Mouse (Mus musculus) lung, embryonic 14.5 days (tissue): ENCODE results near the gene Sidt2. TPM values are rescaled to one million over a fixed set of nuclear protein-coding genes. Genes with fewer than 3 reads are reported as not detected.

Source experiments
- ATAC-seq: fragments of 200-750 bp; cut with Nextera tagmentation; 2 replicates; pipeline ENCODE4 v1.8.0; 2017; ENCODE audit warnings: mild to moderate bottlenecking, moderate TSS enrichment, moderate library complexity; ENCODE audit not compliant: insufficient read depth
- DNase-seq: peaks from one replicate; pipeline ENCODE4 v3.0.0-alpha.2; 2015
- H3K27ac ChIP-seq: fragments of 300-500 bp; sonication (generic); 2 replicates; pipeline ENCODE4 v1.5.1; 2014; ENCODE audit warnings: low read depth, mild to moderate bottlenecking, moderate library complexity
- H3K27me3 ChIP-seq: fragments of 300-500 bp; sonication (generic); 2 replicates; pipeline ENCODE4 v1.6.1; 2014; ENCODE audit warnings: low read length, control low read depth; ENCODE audit not compliant: insufficient read depth
- H3K36me3 ChIP-seq: fragments of 300-500 bp; sonication (generic); 2 replicates; pipeline ENCODE4 v1.6.1; 2014; ENCODE audit warnings: control low read depth; ENCODE audit not compliant: insufficient read depth
- H3K4me1 ChIP-seq: fragments of 300-500 bp; sonication (generic); 2 replicates; pipeline ENCODE4 v1.6.1; 2014; ENCODE audit warnings: antibody characterized with exemption, control low read depth; ENCODE audit not compliant: insufficient read depth
- H3K4me2 ChIP-seq: fragments of 300-500 bp; sonication (generic); 2 replicates; pipeline ENCODE4 v1.6.1; 2014; ENCODE audit warnings: mild to moderate bottlenecking
- H3K4me3 ChIP-seq: fragments of 300-500 bp; sonication (generic); 2 replicates; pipeline ENCODE4 v1.5.1; 2014; ENCODE audit warnings: low read depth, low read length
- H3K9ac ChIP-seq: fragments of 300-500 bp; sonication (generic); 2 replicates; pipeline ENCODE4 v1.6.1; 2014
- H3K9me3 ChIP-seq: fragments of 300-500 bp; sonication (generic); 2 replicates; pipeline ENCODE4 v1.6.1; 2016; ENCODE audit warnings: low read depth, low read length, control low read depth
- CTCF ChIP-seq: IDR thresholded peaks from 2 replicates; pipeline ENCODE4 v1.5.1; 2016; ENCODE audit warnings: antibody characterized with exemption, low read depth
- WGBS: fragments of 180-500 bp; shearing (Covaris S2); extraction: QIAGEN DNeasy Blood & Tissue Kit; methylation state at CpG from one replicate; pipeline ENCODE4 v1.1.7; 2014; 5-methylcytosine and 5-hydroxymethylcytosine counted together
- microRNA-seq: library from miRNA; unstranded; fragments of <30 nt; microRNA quantifications from one replicate; pipeline ENCODE4, GENCODE M21; 2016; ENCODE audit warnings: borderline number of aligned reads
- polyA plus RNA-seq: library from polyadenylated mRNA; unstranded; fragments of >200 nt; fragmentation: Nextera tagmentation; extraction: Ambion mirVana; gene quantifications from 2 replicates; pipeline ENCODE4 v1.2.1, GENCODE M21; 2014

Gene Sidt2
- polyA plus RNA-seq, 1 experiment from 2014 or later = 34.3 TPM

GRCm38 (mm10) chr9:45911673-45912072 lies 43.4 kb downstream of the Sidt2 start:
- TF ChIP-seq CTCF = peak; percentile 73
- Histone ChIP-seq H3K9me3 (no peaks in the 10 kb centered on the region), H3K4me3 (no peak overlapping the region), H3K4me2 (no peak overlapping the region), H3K4me1 (peaks cover 4% of the 10 kb centered on the region; the same call in 1 of the 2 replicates), H3K27me3 (no peaks in the 10 kb centered on the region), H3K27ac (no peak overlapping the region), H3K9ac (no peak overlapping the region), H3K36me3 (peaks cover 65% of the 10 kb centered on the region)
- no peak for ATAC-seq
- WGBS = 49% methylated on average over 1 of the region's 1 CpGs
- DNase-seq = peak; percentile 70

- TF ChIP-seq CTCF = no peak
- DNase-seq = no peak
- Histone ChIP-seq H3K9ac (no peak overlapping the region), H3K27me3 (no peaks in the 10 kb centered on the region), H3K4me1 (peaks cover 4% of the 10 kb centered on the region; the same call in 1 of the 2 replicates), H3K4me2 (no peak overlapping the region), H3K9me3 (no peaks in the 10 kb centered on the region), H3K27ac (no peak overlapping the region), H3K36me3 (peaks cover 62% of the 10 kb centered on the region), H3K4me3 (no peak overlapping the region)
- WGBS = 80% methylated on average over 3 of the region's 3 CpGs
- no peak for ATAC-seq
These were observed 44.1 kb downstream of the Sidt2 start for GRCm38 (mm10) chr9:45910995-45911394.

- WGBS = 2% methylated on average over 19 of the region's 19 CpGs
- H3K36me3 ChIP-seq = peaks cover 43% of the 10 kb centered on the region
- peak overlapping the region; percentile 95 for H3K27ac ChIP-seq
- H3K4me2 ChIP-seq = peak overlapping the region; percentile 86
- H3K4me1 ChIP-seq = peaks cover 8% of the 10 kb centered on the region
- no peak for TF ChIP-seq CTCF
- H3K9ac ChIP-seq = peak overlapping the region; percentile 88
- DNase-seq (peak; percentile 22), ATAC-seq (peak; percentile 49)
- H3K27me3 ChIP-seq = no peaks in the 10 kb centered on the region
- peak overlapping the region; percentile 84 for H3K4me3 ChIP-seq
- no peaks in the 10 kb centered on the region for H3K9me3 ChIP-seq
These were observed 48.0 kb downstream of the Sidt2 start for GRCm38 (mm10) chr9:45907078-45907428.

- peak within 1 kb of the TSS; percentile 84 for H3K4me3 ChIP-seq
- WGBS = under 1% methylated on average over 79 of the region's 80 CpGs
These were observed 48.5 kb downstream of the Sidt2 start, which contains the start of the genes Pcsk7 and Rnf214 for GRCm38 (mm10) chr9:45906355-45907077. Gene Pcsk7 (plus strand): TSS chr9:45906497. Gene Rnf214 (minus strand): TSS chr9:45906911.

GRCm38 (mm10) chr9:45905811-45906237 lies 49.2 kb downstream of the Sidt2 start:
- Histone ChIP-seq H3K27ac (peak overlapping the region; percentile 95), H3K9me3 (no peaks in the 10 kb centered on the region), H3K9ac (peak overlapping the region; percentile 88), H3K36me3 (peaks cover 38% of the 10 kb centered on the region), H3K4me3 (peak overlapping the region; percentile 84), H3K4me2 (peak overlapping the region; percentile 86), H3K4me1 (peaks cover 8% of the 10 kb centered on the region), H3K27me3 (no peaks in the 10 kb centered on the region)
- ATAC-seq (peak; percentile 57), DNase-seq (peak; percentile 40)
- TF ChIP-seq CTCF = no peak
- WGBS = under 1% methylated on average over 24 of the region's 27 CpGs

More at GRCm38 (mm10) chr9:45906355-45907077, 48.5 kb downstream of the Sidt2 start, which contains the start of the genes Pcsk7 and Rnf214:
- TF ChIP-seq CTCF = peak; percentile 64
- Histone ChIP-seq H3K9ac (peak within 1 kb of the TSS; percentile 88), H3K9me3 (no peaks in the 10 kb centered on the region), H3K27me3 (no peaks in the 10 kb centered on the region), H3K27ac (peak within 1 kb of the TSS; percentile 95), H3K36me3 (peaks cover 43% of the 10 kb centered on the region), H3K4me1 (peaks cover 8% of the 10 kb centered on the region), H3K4me2 (peak within 1 kb of the TSS; percentile 86)
- ATAC-seq (peak; percentile 94), DNase-seq (peak; percentile 93)

- peaks cover 8% of the 10 kb centered on the region for H3K4me1 ChIP-seq
- WGBS = 55% methylated on average over 4 of the region's 4 CpGs
- no peak overlapping the region for H3K27ac ChIP-seq
- no peaks in the 10 kb centered on the region for H3K27me3 ChIP-seq
- ATAC-seq (no peak), DNase-seq (no peak)
- H3K4me2 ChIP-seq = peak overlapping the region; percentile 86
- peaks cover 32% of the 10 kb centered on the region for H3K36me3 ChIP-seq
- peak overlapping the region; percentile 88 for H3K9ac ChIP-seq
- H3K4me3 ChIP-seq = peak overlapping the region; percentile 84
- H3K9me3 ChIP-seq = no peaks in the 10 kb centered on the region
- TF ChIP-seq CTCF = no peak
These were observed 49.9 kb downstream of the Sidt2 start for GRCm38 (mm10) chr9:45905196-45905595.

GRCm38 (mm10) chr9:45893681-45894080 lies 61.4 kb downstream of the Sidt2 start:
- ATAC-seq (no peak), DNase-seq (no peak)
- Histone ChIP-seq H3K9me3 (no peaks in the 10 kb centered on the region), H3K4me3 (no peak overlapping the region), H3K36me3 (peaks cover 81% of the 10 kb centered on the region), H3K27ac (no peak overlapping the region), H3K4me1 (no peaks in the 10 kb centered on the region), H3K4me2 (no peak overlapping the region), H3K9ac (no peak overlapping the region), H3K27me3 (no peaks in the 10 kb centered on the region)
- TF ChIP-seq CTCF = no peak

Small RNA genes within 50 kb of the gene (microRNA-seq; reads per million reads assigned to microRNA genes)
- not detected for gene Mir7087

Other genes with a start within 250 kb of the Sidt2 start
- 23.2 and 26.9 TPM in 2 replicates for gene Cep164, start 126.6 kb downstream of the Sidt2 start, polyA plus RNA-seq
- gene Bace1, start 116.7 kb downstream of the Sidt2 start, polyA plus RNA-seq = 27.2 and 29.9 TPM in 2 replicates
- gene Pcsk7, start 48.8 kb downstream of the Sidt2 start, polyA plus RNA-seq = 18.5 and 19.2 TPM in 2 replicates
- 52.6 and 54.4 TPM in 2 replicates for gene Rnf214, start 48.3 kb downstream of the Sidt2 start, polyA plus RNA-seq
- 147 and 150 TPM in 2 replicates for gene Tagln, start 19.2 kb downstream of the Sidt2 start, polyA plus RNA-seq
- gene Pafah1b2, start 57.4 kb upstream of the Sidt2 start, polyA plus RNA-seq = 179 and 184 TPM in 2 replicates
- 14.1 and 15.7 TPM in 2 replicates for gene Sik3, start 57.6 kb upstream of the Sidt2 start, polyA plus RNA-seq